Mouse (Mus musculus) right cerebral cortex, postnatal 10 days (tissue): Measurements from ENCODE around the gene Armc10.
"Not testable (repeated sequence)": the region's sequence is repeated elsewhere in the genome, so short reads cannot be mapped to it uniquely, and the experiment has no call there.

Experiments
- DNase-seq, 2 experiments: peaks; one replicate each; pipeline ENCODE4 v3.0.0; 2021; ENCODE audit warnings: low spot score in 2 of 2

Gene Armc10

DNA sequence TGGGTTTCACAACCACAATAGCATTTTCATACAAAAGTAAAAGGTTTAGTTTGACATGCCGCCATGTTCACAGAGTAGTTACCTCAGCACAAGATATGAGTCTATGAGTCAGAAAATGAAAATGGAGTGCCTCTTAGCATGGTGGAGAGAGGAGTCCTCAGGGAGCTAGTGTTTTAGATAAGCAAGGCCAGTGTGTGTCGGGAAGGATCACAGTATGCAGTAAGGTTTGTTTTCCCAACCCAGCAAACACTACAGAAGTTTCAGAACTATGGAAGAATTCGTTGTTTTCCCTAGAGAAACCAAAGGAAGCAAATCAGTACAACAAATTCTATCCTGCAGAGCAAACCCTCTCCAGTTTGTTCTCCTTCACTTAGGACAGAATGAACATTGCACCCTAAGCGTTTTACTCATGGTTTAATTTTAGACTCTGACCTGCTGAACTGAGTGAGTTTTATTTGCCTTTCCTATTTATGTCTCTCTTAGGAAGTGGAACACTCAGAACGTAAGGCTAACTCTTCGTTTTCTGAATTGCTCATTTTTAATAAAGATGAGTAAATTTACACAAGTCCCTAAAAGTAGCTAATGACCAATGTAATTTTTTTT is 57.4 kb downstream of the Armc10 start:
- DNase-seq, result no peak

- no peak for DNase-seq
Observed at GRCm38 (mm10) chr5:21703708-21704107, 58.1 kb downstream of the Armc10 start.

DNA sequence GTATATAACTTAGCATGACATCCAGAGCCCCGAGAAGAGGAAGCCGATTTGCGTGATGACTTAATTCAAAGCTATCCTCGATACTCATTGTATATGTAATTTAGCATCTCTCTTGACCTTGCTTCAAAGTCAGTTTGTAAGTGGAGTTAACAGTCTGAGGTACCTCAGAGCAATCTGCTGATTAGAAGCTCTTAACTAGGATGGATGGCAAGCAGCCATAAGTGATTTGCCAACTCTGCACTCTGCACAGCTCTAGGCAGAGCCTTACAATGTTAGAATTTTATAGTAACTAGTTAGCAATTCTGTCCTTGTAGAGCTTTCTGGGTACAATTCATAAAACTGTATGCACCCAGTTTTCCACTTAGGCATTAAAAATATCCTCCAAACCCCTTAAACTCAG is 60.9 kb downstream of the Armc10 start:
- DNase-seq, result no peak

DNA sequence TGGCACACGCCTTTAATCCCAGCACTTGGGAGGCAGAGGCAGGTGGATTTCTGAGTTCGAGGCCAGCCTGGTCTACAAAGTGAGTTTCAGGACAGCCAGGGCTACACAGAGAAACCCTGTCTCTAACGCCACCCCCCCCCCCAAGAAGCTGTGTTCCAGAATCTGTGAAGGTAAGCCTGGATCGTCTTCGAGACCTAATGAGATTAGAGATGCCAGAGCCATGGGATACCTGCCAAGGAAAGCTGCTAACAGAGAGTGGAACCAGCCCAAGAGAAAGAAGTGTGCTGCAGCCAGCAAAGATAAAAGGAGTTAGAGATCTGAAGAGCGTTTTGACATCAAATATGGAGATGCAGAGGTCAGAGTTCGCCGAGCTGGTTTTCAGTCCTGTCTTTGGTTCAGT is 62.4 kb downstream of the Armc10 start:
- DNase-seq, result not testable (repeated sequence)
